Mouse (Mus musculus) intestine, postnatal 0 days (tissue): ENCODE measurements around the gene Gm4201. TPM values are rescaled to one million over a fixed set of nuclear protein-coding genes. Genes with fewer than 3 reads are reported as not detected.
"Not testable (repeated sequence)": the region's sequence is repeated elsewhere in the genome, so short reads cannot be mapped to it uniquely, and the experiment has no call there.

Experiments used
- ATAC-seq: fragments of 200-750 bp; cut with Nextera tagmentation; 2 replicates; pipeline ENCODE4 v1.8.0; 2017; ENCODE audit warnings: mild to moderate bottlenecking, moderate TSS enrichment, moderate library complexity
- H3K27ac ChIP-seq: fragments of 300-500 bp; sonication (generic); 2 replicates; pipeline ENCODE4 v1.5.1; 2014; ENCODE audit warnings: mild to moderate bottlenecking, low read depth, low read length, moderate library complexity
- H3K27me3 ChIP-seq: fragments of 300-500 bp; sonication (generic); replicated peaks from 2 replicates; pipeline ENCODE4 v1.6.1; 2014; ENCODE audit warnings: low read length, mixed read lengths; ENCODE audit not compliant: control insufficient read depth, insufficient read depth
- H3K36me3 ChIP-seq: fragments of 300-500 bp; sonication (generic); 2 replicates; pipeline ENCODE4 v1.6.1; 2014; ENCODE audit warnings: mild to moderate bottlenecking, moderate library complexity; ENCODE audit not compliant: control insufficient read depth, insufficient read depth
- H3K4me1 ChIP-seq: fragments of 300-500 bp; sonication (generic); replicated peaks from 2 replicates; pipeline ENCODE4 v1.6.1; 2014; ENCODE audit warnings: antibody characterized with exemption, low read length, mixed read lengths; ENCODE audit not compliant: control insufficient read depth, insufficient read depth
- H3K4me2 ChIP-seq: fragments of 300-500 bp; sonication (generic); replicated peaks from 2 replicates; pipeline ENCODE4 v1.6.1; 2014; ENCODE audit warnings: low read depth, mild to moderate bottlenecking, moderate library complexity
- H3K4me3 ChIP-seq: fragments of 300-500 bp; sonication (generic); 2 replicates; pipeline ENCODE4 v1.5.1; 2014; ENCODE audit warnings: low read depth, low read length
- H3K9ac ChIP-seq: fragments of 300-500 bp; sonication (generic); 2 replicates; pipeline ENCODE4 v1.6.1; 2014; ENCODE audit warnings: mild to moderate bottlenecking, low read depth, low read length
- H3K9me3 ChIP-seq: fragments of 300-500 bp; sonication (generic); 2 replicates; pipeline ENCODE4 v1.6.1; 2016; ENCODE audit warnings: mixed run types; ENCODE audit not compliant: control insufficient read depth
- WGBS: fragments of 180-500 bp; shearing (Covaris S2); extraction: QIAGEN DNeasy Blood & Tissue Kit; methylation state at CpG from one replicate; pipeline ENCODE4 v1.1.7; 2014; 5-methylcytosine and 5-hydroxymethylcytosine counted together
- polyA plus RNA-seq: library from polyadenylated mRNA; unstranded; fragments of >200 nt; fragmentation: Nextera tagmentation; extraction: Ambion mirVana; gene quantifications from 2 replicates; pipeline ENCODE4 v1.2.1, GENCODE M21; 2015

The Gm4201 gene
- not detected in 2 replicates for polyA plus RNA-seq

DNA sequence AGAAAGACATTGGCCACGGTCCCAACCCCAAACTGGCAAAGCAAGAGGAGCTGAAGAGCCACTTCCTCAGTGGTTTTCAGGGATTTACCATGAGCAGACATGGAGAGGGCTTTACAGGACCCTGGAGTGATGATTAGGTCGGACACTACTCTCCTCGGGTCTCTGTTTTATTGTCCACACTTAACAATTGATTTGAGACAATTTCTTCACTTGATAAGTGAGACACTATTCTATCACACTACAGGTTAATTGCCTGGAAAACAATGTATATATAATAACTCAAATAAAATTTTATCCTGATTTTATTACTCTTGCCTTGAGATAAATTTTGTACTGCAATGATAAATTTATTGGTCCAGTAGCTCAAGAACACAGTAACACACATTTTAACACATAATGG, at the start of gene Gm4201:
Gene Gm4201 (minus strand): TSS at position 101 of the 400 bp plus-strand sequence.
- not testable (repeated sequence) for H3K27me3 ChIP-seq, H3K9ac ChIP-seq, ATAC-seq, H3K27ac ChIP-seq, H3K36me3 ChIP-seq, H3K4me1 ChIP-seq, H3K4me2 ChIP-seq, H3K4me3 ChIP-seq, H3K9me3 ChIP-seq
- no CpG with 5 or more reads among the region's 3 CpGs for WGBS

DNA sequence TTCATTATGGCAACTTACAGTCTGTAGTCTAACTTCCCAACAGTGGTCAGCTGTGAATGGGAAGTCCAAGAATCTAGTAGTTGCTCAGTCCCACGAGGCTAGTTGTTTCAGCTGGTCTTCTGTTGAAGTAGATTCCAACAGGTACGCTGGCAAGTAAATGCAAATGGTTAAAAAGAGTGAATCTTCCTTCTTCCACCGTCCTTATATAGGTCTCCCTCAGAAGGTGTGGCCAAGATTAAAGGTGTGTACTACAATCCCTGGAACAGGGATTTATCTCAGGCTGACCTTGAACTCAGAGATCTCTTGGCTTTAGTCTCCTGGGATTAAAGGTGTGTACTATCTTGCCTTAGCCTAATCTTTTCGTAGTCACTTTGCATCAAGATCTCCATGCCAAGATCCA, 22.9 kb upstream of the Gm4201 start, which contains the start of gene Gm4565:
Gene Gm4565 (minus strand): TSS at position 101 of the 400 bp plus-strand sequence.
- H3K36me3 ChIP-seq, H3K27ac ChIP-seq, H3K27me3 ChIP-seq, ATAC-seq, H3K4me1 ChIP-seq, H3K9me3 ChIP-seq, H3K4me3 ChIP-seq, H3K9ac ChIP-seq, H3K4me2 ChIP-seq: not testable (repeated sequence)
- WGBS = 86% methylated on average over 2 of the region's 4 CpGs

DNA sequence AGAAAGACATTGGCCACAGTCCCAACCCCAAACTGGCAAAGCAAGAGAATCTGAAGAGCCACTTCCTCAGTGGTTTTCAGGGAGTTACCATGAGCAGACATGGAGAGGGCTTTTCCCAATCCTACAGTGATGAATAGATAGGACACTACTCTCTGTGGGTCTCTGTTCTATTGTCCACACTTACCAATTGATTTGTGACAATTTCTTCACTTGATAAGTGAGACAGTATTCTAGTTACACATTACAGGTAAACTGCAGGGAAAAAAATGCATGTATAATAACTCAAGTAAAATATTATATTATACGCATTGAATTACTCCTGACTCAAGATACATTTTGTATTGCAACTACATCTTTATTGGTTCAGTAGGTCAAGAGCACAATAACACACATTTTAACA, 30.4 kb downstream of the Gm4201 start, which contains the start of gene Gm8677:
Gene Gm8677 (minus strand): TSS at position 101 of the 400 bp plus-strand sequence.
- not testable (repeated sequence) for H3K36me3 ChIP-seq, H3K27me3 ChIP-seq, ATAC-seq, H3K9me3 ChIP-seq, H3K4me2 ChIP-seq, H3K27ac ChIP-seq, H3K4me1 ChIP-seq, H3K4me3 ChIP-seq, H3K9ac ChIP-seq
- WGBS = no CpG with 5 or more reads among the region's 1 CpGs

DNA sequence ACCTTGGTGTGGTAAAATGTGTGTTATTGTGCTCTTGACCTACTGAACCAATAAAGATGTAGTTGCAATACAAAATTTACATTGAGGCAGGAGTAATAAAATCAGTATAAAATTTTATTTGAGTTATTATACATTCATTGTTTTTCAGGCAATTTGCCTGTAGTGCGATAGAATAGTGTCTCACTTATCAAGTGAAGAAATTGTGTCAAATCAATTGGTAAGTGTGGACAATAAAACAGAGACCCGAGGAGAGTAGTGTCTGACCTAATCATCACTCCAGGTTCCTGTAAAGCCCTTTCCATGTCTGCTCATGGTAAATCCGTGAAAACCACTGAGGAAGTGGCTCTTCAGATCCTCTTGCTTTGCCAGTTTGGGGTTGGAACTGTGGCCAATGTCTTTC, 42.5 kb downstream of the Gm4201 start, which contains the start of gene Vmn1r152:
Gene Vmn1r152 (plus strand): TSS at position 301 of the 400 bp plus-strand sequence.
- not testable (repeated sequence) for H3K9ac ChIP-seq, H3K4me2 ChIP-seq, H3K27ac ChIP-seq, H3K36me3 ChIP-seq, H3K9me3 ChIP-seq, H3K27me3 ChIP-seq, ATAC-seq, H3K4me3 ChIP-seq, H3K4me1 ChIP-seq
- WGBS = no CpG with 5 or more reads among the region's 3 CpGs

Other genes starting within 250 kb of the Gm4201 start
- not detected in 2 replicates for gene Gm4187, start 235.6 kb downstream of the Gm4201 start, polyA plus RNA-seq
- not detected in 2 replicates for gene Gm8660, start 194.3 kb downstream of the Gm4201 start, polyA plus RNA-seq
- gene Vmn1r148, start 151.8 kb downstream of the Gm4201 start, polyA plus RNA-seq = not detected in 2 replicates
- gene Vmn1r149, start 127.1 kb downstream of the Gm4201 start, polyA plus RNA-seq = not detected in 2 replicates
- gene Gm10665, start 101.3 kb downstream of the Gm4201 start, polyA plus RNA-seq = not detected in 2 replicates
- gene Vmn1r151, start 65.7 kb downstream of the Gm4201 start, polyA plus RNA-seq = not detected in 2 replicates
- gene Vmn1r152, start 42.4 kb downstream of the Gm4201 start, polyA plus RNA-seq = not detected in 2 replicates
- gene Gm8677, start 30.5 kb downstream of the Gm4201 start, polyA plus RNA-seq = not detected in 2 replicates
- not detected in 2 replicates for gene Gm4565, start 22.8 kb upstream of the Gm4201 start, polyA plus RNA-seq
- not detected in 2 replicates for gene Vmn1r155, start 92.7 kb upstream of the Gm4201 start, polyA plus RNA-seq
- gene Gm8693, start 127.0 kb upstream of the Gm4201 start, polyA plus RNA-seq = not detected in 2 replicates
- not detected in 2 replicates for gene Gm4567, start 154.4 kb upstream of the Gm4201 start, polyA plus RNA-seq
- not detected in 2 replicates for gene Vmn1r157, start 196.4 kb upstream of the Gm4201 start, polyA plus RNA-seq
- gene Vmn1r158, start 225.4 kb upstream of the Gm4201 start, polyA plus RNA-seq = not detected in 2 replicates